Mouse (Mus musculus) forebrain, postnatal 0 days (tissue): ENCODE data around the gene Dync1li2. TPM values are rescaled to one million over a fixed set of nuclear protein-coding genes. Genes with fewer than 3 reads are reported as not detected.

Source experiments
- ATAC-seq: fragments of 200-750 bp; cut with Nextera tagmentation; 2 replicates; pipeline ENCODE4 v1.8.0; 2017; ENCODE audit warnings: mild to moderate bottlenecking, moderate library complexity
- DNase-seq: peaks from one replicate; pipeline ENCODE4 v3.0.0-alpha.2; 2015
- H3K27ac ChIP-seq: fragments of 300-500 bp; sonication (generic); 2 replicates; pipeline ENCODE4 v1.5.1; 2014; ENCODE audit warnings: low read depth, mild to moderate bottlenecking, antibody characterized with exemption, low read length, moderate library complexity, mixed read lengths
- H3K27me3 ChIP-seq: fragments of 300-500 bp; sonication (generic); 2 replicates; pipeline ENCODE4 v1.6.1; 2014; ENCODE audit warnings: mild to moderate bottlenecking, low read length, mixed read lengths; ENCODE audit not compliant: insufficient read depth
- H3K36me3 ChIP-seq: fragments of 300-500 bp; sonication (generic); 2 replicates; pipeline ENCODE4 v1.6.1; 2014; ENCODE audit warnings: mild to moderate bottlenecking, moderate library complexity; ENCODE audit not compliant: insufficient read depth
- H3K4me1 ChIP-seq: fragments of 300-500 bp; sonication (generic); 2 replicates; pipeline ENCODE4 v1.6.1; 2014; ENCODE audit warnings: antibody characterized with exemption; ENCODE audit not compliant: insufficient read depth
- H3K4me2 ChIP-seq: fragments of 300-500 bp; sonication (generic); 2 replicates; pipeline ENCODE4 v1.6.1; 2014; ENCODE audit warnings: low read depth, mild to moderate bottlenecking, moderate library complexity
- H3K4me3 ChIP-seq: fragments of 300-500 bp; sonication (generic); 2 replicates; pipeline ENCODE4 v1.5.1; 2014; ENCODE audit warnings: low read depth, low read length, mixed read lengths
- H3K9ac ChIP-seq: fragments of 300-500 bp; sonication (generic); 2 replicates; pipeline ENCODE4 v1.6.1; 2014; ENCODE audit warnings: mild to moderate bottlenecking
- H3K9me3 ChIP-seq: fragments of 300-500 bp; sonication (generic); 2 replicates; pipeline ENCODE4 v1.6.1; 2016; ENCODE audit warnings: low read length
- CTCF ChIP-seq: sonication (generic); IDR thresholded peaks from 2 replicates; pipeline ENCODE4 v1.5.1; 2016; ENCODE audit warnings: antibody characterized with exemption, control low read depth, low read depth
- WGBS: fragments of 180-500 bp; shearing (Covaris S2); extraction: QIAGEN DNeasy Blood & Tissue Kit; methylation state at CpG from one replicate; pipeline ENCODE4 v1.1.7; 2014; 5-methylcytosine and 5-hydroxymethylcytosine counted together
- polyA plus RNA-seq: library from polyadenylated mRNA; unstranded; fragments of >200 nt; fragmentation: Nextera tagmentation; extraction: Ambion mirVana; gene quantifications from 2 replicates; pipeline ENCODE4 v1.2.1, GENCODE M21; 2015
- total RNA-seq: library from RNA; depleted of rRNA; stranded (reverse); fragments of >200 nt; gene quantifications from 2 replicates; pipeline ENCODE4 v1.2.3, GENCODE M21; 2014

Dync1li2 gene
- total and polyA plus RNA-seq, 2 experiments from 2014 or later = 74.0 to 125 TPM

- Histone ChIP-seq H3K36me3 (peaks cover 28% of the 10 kb centered on the region), H3K9ac (no peak overlapping the region), H3K4me2 (no peak overlapping the region), H3K4me1 (no peaks in the 10 kb centered on the region), H3K4me3 (no peak overlapping the region), H3K27ac (no peak overlapping the region), H3K9me3 (no peaks in the 10 kb centered on the region), H3K27me3 (no peaks in the 10 kb centered on the region)
- TF ChIP-seq CTCF = no peak
- DNase-seq (no peak), ATAC-seq (no peak; the same call in 1 of the 2 replicates)
- WGBS = 89% methylated on average over 6 of the region's 6 CpGs
Observed at GRCm38 (mm10) chr8:104416022-104416421, 26.8 kb downstream of the Dync1li2 start.

- ATAC-seq (peak; percentile 26; the same call in 1 of the 2 replicates), DNase-seq (no peak)
- Histone ChIP-seq H3K9me3 (no peaks in the 10 kb centered on the region), H3K9ac (no peak overlapping the region), H3K4me2 (no peak overlapping the region), H3K4me1 (no peaks in the 10 kb centered on the region), H3K36me3 (peaks cover 16% of the 10 kb centered on the region), H3K27ac (no peak overlapping the region), H3K4me3 (no peak overlapping the region), H3K27me3 (no peaks in the 10 kb centered on the region)
- no peak; the same call in 1 of the 2 replicates for TF ChIP-seq CTCF
- 62% methylated on average over 3 of the region's 3 CpGs for WGBS
Observed at GRCm38 (mm10) chr8:104414204-104414603, 28.6 kb downstream of the Dync1li2 start.

GRCm38 (mm10) chr8:104413770-104414169 is 29.1 kb downstream of the Dync1li2 start:
- WGBS = 83% methylated on average over 4 of the region's 4 CpGs
- Histone ChIP-seq H3K9me3 (no peaks in the 10 kb centered on the region), H3K9ac (no peak overlapping the region), H3K4me2 (no peak overlapping the region), H3K27ac (no peak overlapping the region), H3K4me1 (no peaks in the 10 kb centered on the region), H3K36me3 (peaks cover 15% of the 10 kb centered on the region), H3K4me3 (no peak overlapping the region), H3K27me3 (no peaks in the 10 kb centered on the region)
- no peak for TF ChIP-seq CTCF
- DNase-seq = no peak
- peak; percentile 1; the same call in 1 of the 2 replicates for ATAC-seq

- no peak overlapping the region for H3K27ac ChIP-seq
- TF ChIP-seq CTCF = no peak
- H3K9ac ChIP-seq = no peak overlapping the region
- no peaks in the 10 kb centered on the region for H3K27me3 ChIP-seq
- H3K9me3 ChIP-seq = no peaks in the 10 kb centered on the region
- no peak overlapping the region for H3K4me3 ChIP-seq
- no peaks in the 10 kb centered on the region for H3K4me1 ChIP-seq
- H3K4me2 ChIP-seq = no peak overlapping the region
- 67% methylated on average over 7 of the region's 7 CpGs for WGBS
- H3K36me3 ChIP-seq = peaks cover 10% of the 10 kb centered on the region
- DNase-seq (no peak), ATAC-seq (no peak)
Observed at GRCm38 (mm10) chr8:104412805-104413532, 29.9 kb downstream of the Dync1li2 start.

- ATAC-seq = no peak
- Histone ChIP-seq H3K4me1 (no peaks in the 10 kb centered on the region), H3K9ac (no peak overlapping the region), H3K4me3 (no peak overlapping the region), H3K36me3 (no peaks in the 10 kb centered on the region; the same call in 1 of the 2 replicates), H3K27me3 (no peaks in the 10 kb centered on the region), H3K27ac (no peak overlapping the region), H3K9me3 (no peaks in the 10 kb centered on the region), H3K4me2 (no peak overlapping the region)
- TF ChIP-seq CTCF = no peak
- no peak for DNase-seq
- 91% methylated on average over 3 of the region's 3 CpGs for WGBS
Observed at GRCm38 (mm10) chr8:104411972-104412371, 30.9 kb downstream of the Dync1li2 start.

- Histone ChIP-seq H3K27me3 (no peaks in the 10 kb centered on the region), H3K27ac (no peak overlapping the region)
- WGBS = 85% methylated on average over 3 of the region's 3 CpGs
Observed at GRCm38 (mm10) chr8:104411468-104411867, 31.4 kb downstream of the Dync1li2 start.

GRCm38 (mm10) chr8:104410628-104411273 is 32.1 kb downstream of the Dync1li2 start:
- Histone ChIP-seq H3K4me3 (no peak overlapping the region), H3K4me1 (no peaks in the 10 kb centered on the region), H3K27me3 (no peaks in the 10 kb centered on the region), H3K36me3 (no peaks in the 10 kb centered on the region), H3K27ac (no peak overlapping the region), H3K4me2 (no peak overlapping the region), H3K9ac (no peak overlapping the region), H3K9me3 (no peaks in the 10 kb centered on the region)
- TF ChIP-seq CTCF = no peak
- DNase-seq (no peak), ATAC-seq (peak; percentile 14; the same call in 1 of the 2 replicates)
- WGBS = 32% methylated on average over 7 of the region's 7 CpGs

More at GRCm38 (mm10) chr8:104411468-104411867, 31.4 kb downstream of the Dync1li2 start:
- Histone ChIP-seq H3K4me1 (no peaks in the 10 kb centered on the region), H3K9ac (no peak overlapping the region), H3K4me2 (no peak overlapping the region), H3K36me3 (no peaks in the 10 kb centered on the region), H3K4me3 (no peak overlapping the region), H3K9me3 (no peaks in the 10 kb centered on the region)
- no peak for ATAC-seq
- no peak for DNase-seq
- no peak for TF ChIP-seq CTCF
